Mouse (Mus musculus) kidney, adult 2 months (tissue): ENCODE measurements at regions not wholly inside any gene's neighbourhood (a gene's known extent, or its start where the extent isn't known, plus 50 kb on each side); places are given as distances from the start of the nearest gene placed in this dataset.

ENCODE experiments used
- CTCF ChIP-seq: fragments of 200-500 bp; conservative IDR thresholded peaks from 2 replicates; pipeline ENCODE4 v1.5.1; 2011; ENCODE audit warnings: low read depth, mild to moderate bottlenecking, control low read depth, low read length, moderate library complexity, mixed read lengths; ENCODE audit not compliant: insufficient read depth, insufficient read length
- POLR2A ChIP-seq: fragments of 200-500 bp; IDR thresholded peaks from one replicate; pipeline ENCODE4 v1.6.1; 2011; ENCODE audit warnings: low read depth, low read length, control low read depth

- TF ChIP-seq POLR2A = no peak
- TF ChIP-seq CTCF = no peak
Observed at GRCm38 (mm10) chr1:51538836-51539235, 60.6 kb upstream of the Nabp1 start.
